ENCODE assay signal across 8 mouse cellular contexts in genomic region chr19:56396227-56396626, GRCm38 (mm10). TPM values are rescaled to one million over a fixed set of nuclear protein-coding genes. Genes with fewer than 3 reads are reported as not detected.
DNase-seq lines count a peak whose midpoint lies in the region; ATAC-seq and TF ChIP-seq lines count a peak whose summit lies in the region.

No protein-coding gene starts in this region.

- H3K36me3 ChIP-seq in lung, embryonic 15.5 days: no peaks in the 10 kb centered on the region
- H3K36me3 ChIP-seq in forebrain, embryonic 10.5 days (replicated peaks): no peaks in the 10 kb centered on the region
- no peaks in the 10 kb centered on the region; the same call in 1 of the 2 replicates for H3K36me3 ChIP-seq in limb, embryonic 14.5 days (ENCODE audit: control insufficient read depth, insufficient read depth, low read length)
- H3K36me3 ChIP-seq in splenic B cell, adult 2 months (ENCODE audit: control insufficient read depth, insufficient read depth, low read length, poor library complexity, severe bottlenecking): no peaks in the 10 kb centered on the region

- no peak for ATAC-seq in lung, embryonic 15.5 days (ENCODE audit: borderline replicate concordance, extremely low read depth, low FRiP score, low TSS enrichment)
- ATAC-seq in limb, embryonic 14.5 days (ENCODE audit: low FRiP score, low read depth): 0 out of 2 replicates have a peak, but pooled peaks have one; percentile 2

- H3K9ac ChIP-seq in lung, embryonic 15.5 days: peak overlapping the region; percentile 75
- no peak overlapping the region for H3K9ac ChIP-seq in limb, embryonic 14.5 days (ENCODE audit: low read depth, low read length, severe bottlenecking)

- peak overlapping the region; percentile 69 for H3K4me3 ChIP-seq in lung, embryonic 15.5 days
- peak overlapping the region; percentile 68 for H3K4me3 ChIP-seq in forebrain, embryonic 10.5 days
- H3K4me3 ChIP-seq in limb, embryonic 14.5 days (replicated peaks; ENCODE audit: low read length): peak overlapping the region; percentile 64

- no peak for DNase-seq in lung, postnatal 36 days
- no peak for DNase-seq in forebrain, embryonic 10.5 days (ENCODE audit: extremely low spot score, low spot score)
- no peak for DNase-seq in limb, embryonic 14.5 days (ENCODE audit: low spot score)
- peak; percentile 40 for DNase-seq in splenic B cell, adult 2 months (ENCODE audit: low read depth, low spot score)
- no peak for DNase-seq in adrenal gland, postnatal 36 days
- no peak for DNase-seq in spleen, adult 12 weeks (ENCODE audit: low spot score)
- no peak for DNase-seq in cerebellum, adult 9-11 months

- peaks cover 16% of the 10 kb centered on the region; the same call in 1 of the 2 replicates for H3K27me3 ChIP-seq in lung, embryonic 15.5 days
- H3K27me3 ChIP-seq in forebrain, embryonic 10.5 days (ENCODE audit: poor library complexity, severe bottlenecking): peaks cover 48% of the 10 kb centered on the region
- H3K27me3 ChIP-seq in limb, embryonic 14.5 days (ENCODE audit: control insufficient read depth, insufficient read depth, low read length): 0 out of 2 replicates have a peak, but pooled peaks cover 4% of the 10 kb centered on the region
- H3K27me3 ChIP-seq in splenic B cell, adult 2 months (ENCODE audit: control insufficient read depth, insufficient read depth, low read length, poor library complexity, severe bottlenecking): no peaks in the 10 kb centered on the region

- H3K4me1 ChIP-seq in lung, embryonic 15.5 days: peaks cover 30% of the 10 kb centered on the region
- peaks cover 27% of the 10 kb centered on the region for H3K4me1 ChIP-seq in forebrain, embryonic 10.5 days
- H3K4me1 ChIP-seq in limb, embryonic 14.5 days (ENCODE audit: control insufficient read depth, insufficient read depth, low read length): peaks cover 6% of the 10 kb centered on the region

- no peak overlapping the region; the same call in 1 of the 2 replicates for H3K27ac ChIP-seq in lung, embryonic 15.5 days
- peak overlapping the region; percentile 92; the same call in 1 of the 2 replicates for H3K27ac ChIP-seq in forebrain, embryonic 10.5 days
- H3K27ac ChIP-seq in limb, embryonic 14.5 days (replicated peaks; ENCODE audit: low read depth, low read length): no peak overlapping the region

- WGBS in lung, embryonic 15.5 days: 28% methylated on average over 12 of the region's 12 CpGs
- WGBS in forebrain, embryonic 10.5 days: 45% methylated on average over 12 of the region's 12 CpGs
- 39% methylated on average over 12 of the region's 12 CpGs for WGBS in limb, embryonic 14.5 days

- no peaks in the 10 kb centered on the region for H3K9me3 ChIP-seq in lung, embryonic 15.5 days
- no peaks in the 10 kb centered on the region for H3K9me3 ChIP-seq in forebrain, embryonic 10.5 days
- H3K9me3 ChIP-seq in limb, embryonic 14.5 days (ENCODE audit: control insufficient read depth, low read length): no peaks in the 10 kb centered on the region

- TF ChIP-seq POLR2A in limb, embryonic 14.5 days (IDR thresholded peaks at IDR 0.05; ENCODE audit: borderline replicate concordance, extremely low read depth, insufficient read depth, insufficient read length): no peak

- H3K4me2 ChIP-seq in lung, embryonic 15.5 days: peak overlapping the region; percentile 90
- H3K4me2 ChIP-seq in limb, embryonic 14.5 days (replicated peaks; ENCODE audit: low read depth, low read length, severe bottlenecking): peak overlapping the region; percentile 96

RNA-seq across cellular contexts. Expression of gene Casp7, which starts 0.7 kb away (rescaled TPM):
- polyA plus RNA-seq in lung, embryonic 15.5 days (2015; fragmentation: Nextera tagmentation; extraction: Ambion mirVana): 33.4 and 34.8 TPM in 2 replicates
- polyA plus RNA-seq in forebrain, embryonic 10.5 days (2016; fragmentation: Nextera tagmentation; extraction: Ambion mirVana): 15.8 and 16.2 TPM in 2 replicates
- 18.6 and 21.6 TPM in 2 replicates for polyA plus RNA-seq in limb, embryonic 14.5 days (2012; rRNA removed)
- polyA plus RNA-seq in limb, embryonic 14.5 days (2014; fragmentation: Nextera tagmentation; extraction: Ambion mirVana): 23.7 and 25.1 TPM in 2 replicates
- 1 to 10 TPM; 7.2 to 9.9 TPM for total RNA-seq in adrenal gland, postnatal 36 days (2021)

RNA-seq across cellular contexts. Expression of gene Nrap, which starts 6.4 kb away (rescaled TPM):
- 0.86 and 1.0 TPM in 2 replicates for polyA plus RNA-seq in lung, embryonic 15.5 days (2015; fragmentation: Nextera tagmentation; extraction: Ambion mirVana)
- polyA plus RNA-seq in forebrain, embryonic 10.5 days (2016; fragmentation: Nextera tagmentation; extraction: Ambion mirVana): 0.10 and 0.15 TPM in 2 replicates
- 2.3 and 2.8 TPM in 2 replicates for polyA plus RNA-seq in limb, embryonic 14.5 days (2012; rRNA removed)
- polyA plus RNA-seq in limb, embryonic 14.5 days (2014; fragmentation: Nextera tagmentation; extraction: Ambion mirVana): 1.6 and 2.1 TPM in 2 replicates
- total RNA-seq in adrenal gland, postnatal 36 days (2021): under 1 TPM; 0.07 to 0.20 TPM
